Mouse (Mus musculus) MEL (cell line): ENCODE results near the gene Ecpas. TPM values are rescaled to one million over a fixed set of nuclear protein-coding genes. Genes with fewer than 3 reads are reported as not detected.

Source experiments
- polyA plus RNA-seq, 2 experiments: library from polyadenylated mRNA; stranded (reverse) in 1 of 2; unstranded in 1 of 2; fragments of >175 nt in 1 of 2; fragments of >200 nt in 1 of 2; gene quantifications; 2 replicates each; pipeline versions ENCODE4 v1.2.1 to v1.2.4; 2012; ENCODE audit warnings: low replicate concordance in 2 of 2, low read depth in 1 of 2; ENCODE audit not compliant: insufficient read length in 2 of 2, insufficient read depth in 1 of 2, missing spikeins in 1 of 2
- total RNA-seq: library from RNA; depleted of rRNA; stranded (reverse); fragments of 300-350 nt; gene quantifications from 2 replicates; pipeline ENCODE4 v1.2.3, GENCODE M21; 2012; rRNA removed

Gene Ecpas
- total and polyA plus RNA-seq, 3 experiments: 37.8 to 161 (median 57.6) TPM

Other genes starting within 250 kb of the Ecpas start
- 0.10 TPM in 1 of 2 replicates, not detected in the other for gene Olfr267, start 125.0 kb downstream of the Ecpas start, total RNA-seq
- gene Olfr267, start 125.0 kb downstream of the Ecpas start, polyA plus RNA-seq: under 1 TPM in 1 of 2 experiments, not detected in 1; 0.08 TPM
- not detected in 2 replicates for gene Zkscan16, start 30.9 kb upstream of the Ecpas start, total RNA-seq
- not detected for gene Zkscan16, start 30.9 kb upstream of the Ecpas start, polyA plus RNA-seq
- gene Ptgr1, start 74.4 kb upstream of the Ecpas start, total RNA-seq: 11.7 and 14.7 TPM in 2 replicates
- gene Ptgr1, start 74.4 kb upstream of the Ecpas start, polyA plus RNA-seq: 10 to 100 TPM in 1 of 2 experiments, not detected in 1; 20.6 TPM
- 6.2 and 6.6 TPM in 2 replicates for gene Dnajc25, start 82.3 kb upstream of the Ecpas start, total RNA-seq
- 10 to 100 TPM in 1 of 2 experiments, not detected in 1; 11.8 TPM for gene Dnajc25, start 82.3 kb upstream of the Ecpas start, polyA plus RNA-seq
- not detected in 2 replicates for gene Gm20503, start 90.5 kb upstream of the Ecpas start, total RNA-seq
- gene Gm20503, start 90.5 kb upstream of the Ecpas start, polyA plus RNA-seq: 1 to 10 TPM in 1 of 2 experiments, not detected in 1; 3.3 TPM
- gene Gng10, start 122.3 kb upstream of the Ecpas start, total RNA-seq: 54.0 and 59.1 TPM in 2 replicates
- gene Gng10, start 122.3 kb upstream of the Ecpas start, polyA plus RNA-seq: 10 to 100 TPM in 1 of 2 experiments, not detected in 1; 51.2 TPM
- not detected in 2 replicates for gene AI481877, start 226.2 kb upstream of the Ecpas start, total RNA-seq
- under 1 TPM in 1 of 2 experiments, not detected in 1; 0.01 TPM for gene AI481877, start 226.2 kb upstream of the Ecpas start, polyA plus RNA-seq